Mouse (Mus musculus): Measurements from ENCODE around the gene Yipf4. TPM values are rescaled to one million over a fixed set of nuclear protein-coding genes. Genes with fewer than 3 reads are reported as not detected.

The Yipf4 gene
- total and polyA plus RNA-seq, 2 experiments from 2014 or later: 60.0 to 69.1 TPM

- no peaks in the 10 kb centered on the region for H3K4me1 ChIP-seq (ENCODE audit: control insufficient read depth, insufficient read depth)
- no peaks in the 10 kb centered on the region for H3K27me3 ChIP-seq (ENCODE audit: control insufficient read depth, insufficient read depth, low read length)
- no peak overlapping the region for H3K9ac ChIP-seq (replicated peaks; ENCODE audit: low read depth, low read length)
- H3K36me3 ChIP-seq (replicated peaks; ENCODE audit: control insufficient read depth, insufficient read depth, low read length): no peaks in the 10 kb centered on the region
- DNase-seq (ENCODE audit: low spot score): no peak
- TF ChIP-seq CTCF (IDR thresholded peaks at IDR 0.05; ENCODE audit: low read depth) (no peak), EP300 (IDR thresholded peaks at IDR 0.05; ENCODE audit: low read depth) (no peak)
- no peak overlapping the region for H3K4me2 ChIP-seq (ENCODE audit: low read depth, low read length)
- H3K4me3 ChIP-seq (ENCODE audit: low read depth, low read length): no peak overlapping the region
- no peak for ATAC-seq (ENCODE audit: insufficient read depth, low read depth)
- no peak overlapping the region for H3K27ac ChIP-seq (ENCODE audit: low read depth)
- no peaks in the 10 kb centered on the region for H3K9me3 ChIP-seq (replicated peaks; ENCODE audit: control insufficient read depth, low read length)
- WGBS: 87% methylated on average over 3 of the region's 3 CpGs
Measured at GRCm38 (mm10) chr17:74508600-74508999, 19.3 kb downstream of the Yipf4 start.

- H3K36me3 ChIP-seq (replicated peaks; ENCODE audit: control insufficient read depth, insufficient read depth, low read length): no peaks in the 10 kb centered on the region
- no peak overlapping the region for H3K4me3 ChIP-seq (ENCODE audit: low read depth, low read length)
- no peak for TF ChIP-seq EP300 (IDR thresholded peaks at IDR 0.05; ENCODE audit: low read depth)
- TF ChIP-seq CTCF (IDR thresholded peaks at IDR 0.05; ENCODE audit: low read depth): no peak
- no peaks in the 10 kb centered on the region for H3K27me3 ChIP-seq (ENCODE audit: control insufficient read depth, insufficient read depth, low read length)
- H3K4me1 ChIP-seq (ENCODE audit: control insufficient read depth, insufficient read depth): no peaks in the 10 kb centered on the region
- no peak overlapping the region for H3K4me2 ChIP-seq (ENCODE audit: low read depth, low read length)
- no peaks in the 10 kb centered on the region for H3K9me3 ChIP-seq (replicated peaks; ENCODE audit: control insufficient read depth, low read length)
- H3K9ac ChIP-seq (replicated peaks; ENCODE audit: low read depth, low read length): no peak overlapping the region
- no peak overlapping the region for H3K27ac ChIP-seq (ENCODE audit: low read depth)
- ATAC-seq (ENCODE audit: insufficient read depth, low read depth): no peak
- 74% methylated on average over 2 of the region's 2 CpGs for WGBS
- DNase-seq (ENCODE audit: low spot score): no peak
Measured at GRCm38 (mm10) chr17:74512308-74512707, 23.0 kb downstream of the Yipf4 start.

GRCm38 (mm10) chr17:74522797-74523723 is 33.8 kb downstream of the Yipf4 start:
- no peak overlapping the region for H3K4me2 ChIP-seq (ENCODE audit: low read depth, low read length)
- H3K4me3 ChIP-seq (ENCODE audit: low read depth, low read length): no peak overlapping the region
- H3K9ac ChIP-seq (replicated peaks; ENCODE audit: low read depth, low read length): no peak overlapping the region
- TF ChIP-seq EP300 (IDR thresholded peaks at IDR 0.05; ENCODE audit: low read depth): no peak
- no peak for TF ChIP-seq CTCF (IDR thresholded peaks at IDR 0.05; ENCODE audit: low read depth)
- 79% methylated on average over 8 of the region's 8 CpGs for WGBS
- no peaks in the 10 kb centered on the region for H3K9me3 ChIP-seq (replicated peaks; ENCODE audit: control insufficient read depth, low read length)
- no peaks in the 10 kb centered on the region for H3K27me3 ChIP-seq (ENCODE audit: control insufficient read depth, insufficient read depth, low read length)
- no peaks in the 10 kb centered on the region for H3K36me3 ChIP-seq (replicated peaks; ENCODE audit: control insufficient read depth, insufficient read depth, low read length)
- no peak overlapping the region for H3K27ac ChIP-seq (ENCODE audit: low read depth)
- no peak for DNase-seq (ENCODE audit: low spot score)
- peaks cover 7% of the 10 kb centered on the region; the same call in 1 of the 2 replicates for H3K4me1 ChIP-seq (ENCODE audit: control insufficient read depth, insufficient read depth)
- ATAC-seq (ENCODE audit: insufficient read depth, low read depth): no peak

- H3K4me3 ChIP-seq (ENCODE audit: low read depth, low read length): no peak overlapping the region
- 93% methylated on average over 2 of the region's 2 CpGs for WGBS
- H3K27me3 ChIP-seq (ENCODE audit: control insufficient read depth, insufficient read depth, low read length): no peaks in the 10 kb centered on the region
- TF ChIP-seq EP300 (IDR thresholded peaks at IDR 0.05; ENCODE audit: low read depth): no peak
- ATAC-seq (ENCODE audit: insufficient read depth, low read depth) (no peak), DNase-seq (ENCODE audit: low spot score) (no peak)
- no peaks in the 10 kb centered on the region for H3K36me3 ChIP-seq (replicated peaks; ENCODE audit: control insufficient read depth, insufficient read depth, low read length)
- peaks cover 24% of the 10 kb centered on the region for H3K4me1 ChIP-seq (ENCODE audit: control insufficient read depth, insufficient read depth)
- H3K27ac ChIP-seq (ENCODE audit: low read depth): no peak overlapping the region
- H3K4me2 ChIP-seq (ENCODE audit: low read depth, low read length): no peak overlapping the region
- H3K9ac ChIP-seq (replicated peaks; ENCODE audit: low read depth, low read length): no peak overlapping the region
- H3K9me3 ChIP-seq (replicated peaks; ENCODE audit: control insufficient read depth, low read length): no peaks in the 10 kb centered on the region
Measured at GRCm38 (mm10) chr17:74526117-74526516, 36.8 kb downstream of the Yipf4 start.

GRCm38 (mm10) chr17:74526806-74527653 is 37.7 kb downstream of the Yipf4 start:
- Histone ChIP-seq H3K9me3 (replicated peaks; ENCODE audit: control insufficient read depth, low read length) (no peaks in the 10 kb centered on the region), H3K4me3 (ENCODE audit: low read depth, low read length) (peak overlapping the region; percentile 45), H3K4me1 (ENCODE audit: control insufficient read depth, insufficient read depth) (peaks cover 25% of the 10 kb centered on the region), H3K4me2 (ENCODE audit: low read depth, low read length) (peak overlapping the region; percentile 65), H3K27me3 (ENCODE audit: control insufficient read depth, insufficient read depth, low read length) (no peaks in the 10 kb centered on the region), H3K36me3 (replicated peaks; ENCODE audit: control insufficient read depth, insufficient read depth, low read length) (no peaks in the 10 kb centered on the region), H3K9ac (replicated peaks; ENCODE audit: low read depth, low read length) (peak overlapping the region; percentile 59), H3K27ac (ENCODE audit: low read depth) (peak overlapping the region; percentile 98)
- 85% methylated on average over 9 of the region's 9 CpGs for WGBS
- DNase-seq (ENCODE audit: low spot score): no peak
- TF ChIP-seq CTCF (IDR thresholded peaks at IDR 0.05; ENCODE audit: low read depth) (no peak), EP300 (IDR thresholded peaks at IDR 0.05; ENCODE audit: low read depth) (no peak)
- no peak for ATAC-seq (ENCODE audit: insufficient read depth, low read depth)
